Mouse (Mus musculus) adrenal gland, adult 18-20 months (tissue): ENCODE data around the gene Nmral1. TPM values are rescaled to one million over a fixed set of nuclear protein-coding genes. Genes with fewer than 3 reads are reported as not detected.
"Not testable (repeated sequence)": the region's sequence is repeated elsewhere in the genome, so short reads cannot be mapped to it uniquely, and the experiment has no call there.

Experiments used
- DNase-seq, 2 experiments: peaks; one replicate each; pipeline ENCODE4 v3.0.0; 2021 to 2022; ENCODE audit warnings: low spot score in 2 of 2
- long read RNA-seq, 2 experiments: library from polyadenylated mRNA; stranded (forward); transcript quantifications; one replicate each; pipeline ENCODE4 v2.0.0; 2021
- total RNA-seq, 2 experiments: library from RNA; stranded (reverse); gene quantifications; 1 replicate in 1 of 2; 2 replicates in 1 of 2; pipeline ENCODE4 v1.2.3; 2021

The Nmral1 gene
- 1 to 10 TPM; 3.1 to 4.7 TPM for total RNA-seq
- long read RNA-seq, experiment 1 = 0 reads
- long read RNA-seq, experiment 2, transcript Nmral1-204 (5 exons, 2,440 nt) = major isoform, 8 of 8 reads
- long read RNA-seq, experiment 2, partial matches to known transcripts = 0 of 8 reads
- long read RNA-seq, experiment 2, other reads (novel, unspliced or antisense) = 0 of 8 reads

DNA sequence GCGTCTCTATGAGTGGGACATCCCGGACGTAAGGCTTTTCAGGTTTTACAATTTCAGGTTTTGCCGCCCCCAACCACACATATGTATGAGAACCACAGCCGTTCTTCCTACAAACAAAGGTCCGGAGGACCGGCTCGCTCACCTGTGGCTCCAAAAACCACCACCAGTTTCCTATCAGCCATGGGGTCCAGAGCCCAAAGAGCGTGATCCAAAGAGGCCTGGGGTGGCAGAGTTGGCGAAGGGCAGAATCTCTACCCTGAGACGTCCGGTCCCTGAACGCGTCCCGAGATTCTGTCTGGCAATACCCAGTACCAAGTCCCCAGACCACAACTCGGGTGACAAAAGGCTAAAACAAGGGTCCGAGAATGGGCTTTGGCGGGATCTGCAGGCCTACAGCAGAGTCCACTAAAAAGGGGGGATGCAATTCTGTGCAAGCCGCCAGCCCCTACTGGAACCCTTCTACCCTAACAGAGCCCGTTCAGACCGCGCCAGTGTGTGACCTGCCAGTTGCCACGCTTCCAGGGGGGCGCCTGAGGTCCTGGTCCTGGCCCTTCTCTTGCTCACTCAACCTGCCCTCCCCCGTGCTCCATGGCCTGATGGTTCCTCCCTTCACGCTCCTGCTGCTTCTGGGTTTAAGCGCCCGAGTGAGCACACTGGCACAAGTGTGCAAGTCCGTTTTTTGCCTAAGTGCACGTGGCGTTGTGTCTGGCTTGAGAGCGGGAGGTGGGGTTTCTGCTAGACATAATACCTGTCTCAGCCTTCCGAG, at the start of gene Nmral1:
Gene Nmral1 (minus strand): TSS at position 604 of the 766 bp plus-strand sequence.
- peak; percentile 44 to 48 for DNase-seq

DNA sequence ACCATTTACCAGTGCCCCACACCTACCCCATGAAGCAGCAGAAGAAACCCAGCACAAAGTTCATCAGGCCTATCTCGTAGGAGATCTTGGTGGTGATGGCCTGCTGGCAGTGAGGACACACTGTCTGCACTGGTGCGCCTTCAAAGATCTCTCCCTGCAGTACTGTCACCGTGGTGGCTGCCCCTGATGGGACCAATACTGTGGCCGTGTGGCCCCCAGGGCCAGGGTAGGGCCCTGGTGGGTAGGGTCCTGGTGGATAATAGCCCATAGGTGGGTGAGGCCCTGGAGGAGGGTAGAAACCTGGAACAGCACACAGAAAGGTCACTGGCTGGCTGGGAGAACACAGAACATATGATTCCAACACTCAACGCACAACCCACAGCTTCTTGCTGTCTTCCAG, 49.6 kb upstream of the Nmral1 start:
- no peak for DNase-seq

DNA sequence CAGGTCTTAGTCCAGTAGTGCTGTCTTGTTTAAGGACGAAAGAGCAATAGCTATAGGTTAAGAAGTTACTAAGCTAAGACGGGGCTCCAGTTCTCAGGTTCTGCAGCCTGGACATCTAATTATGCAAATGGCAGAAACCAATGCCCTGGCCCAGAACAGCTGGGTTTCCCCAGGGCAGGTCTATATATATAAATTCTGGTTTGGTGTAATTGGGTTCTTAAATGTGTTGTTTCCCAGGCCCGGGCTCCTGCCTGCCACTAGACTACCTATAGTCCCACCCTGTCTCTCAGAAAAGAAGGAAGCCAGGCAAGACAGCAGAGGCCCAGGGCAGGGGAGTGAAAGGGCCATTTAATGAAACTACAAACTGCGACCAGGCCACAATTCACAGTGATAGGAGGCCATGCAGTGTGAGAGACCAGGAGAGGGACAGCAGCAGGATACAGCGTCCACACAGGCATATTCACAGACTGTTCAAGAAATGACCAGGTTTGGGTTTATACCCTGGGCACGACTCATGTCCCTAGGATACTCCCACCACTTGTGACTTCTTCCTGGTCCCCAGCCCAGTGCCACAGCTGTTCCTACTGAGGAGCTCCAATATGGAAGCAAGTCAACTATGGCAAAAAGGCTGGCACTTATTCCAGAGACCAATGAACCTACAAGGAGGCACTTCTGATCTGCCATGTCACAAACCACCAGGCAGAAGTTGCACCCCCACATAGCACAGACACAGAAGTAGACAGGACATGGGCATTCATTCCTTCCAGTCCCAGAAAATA, 48.0 kb upstream of the Nmral1 start:
- DNase-seq = no peak

DNA sequence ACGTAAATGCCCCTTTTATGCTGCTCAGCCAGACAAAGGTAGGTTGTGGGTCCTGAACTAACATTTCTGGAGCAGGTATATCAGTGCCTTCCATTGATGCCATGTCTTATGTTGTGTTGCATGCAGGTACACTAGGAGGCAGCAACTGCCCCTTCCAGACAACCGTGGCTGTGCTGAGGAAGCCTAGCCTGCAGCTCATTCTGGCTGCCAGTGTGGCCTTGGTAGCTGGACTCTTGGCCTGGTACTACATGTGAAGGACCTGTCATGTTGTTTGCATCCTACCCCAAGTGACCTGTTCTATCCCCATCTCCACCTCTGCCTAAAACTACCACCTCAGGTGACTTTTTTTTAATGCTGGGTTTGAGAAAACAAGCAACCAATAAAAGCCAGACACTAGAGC, 46.7 kb upstream of the Nmral1 start:
- DNase-seq = no peak

DNA sequence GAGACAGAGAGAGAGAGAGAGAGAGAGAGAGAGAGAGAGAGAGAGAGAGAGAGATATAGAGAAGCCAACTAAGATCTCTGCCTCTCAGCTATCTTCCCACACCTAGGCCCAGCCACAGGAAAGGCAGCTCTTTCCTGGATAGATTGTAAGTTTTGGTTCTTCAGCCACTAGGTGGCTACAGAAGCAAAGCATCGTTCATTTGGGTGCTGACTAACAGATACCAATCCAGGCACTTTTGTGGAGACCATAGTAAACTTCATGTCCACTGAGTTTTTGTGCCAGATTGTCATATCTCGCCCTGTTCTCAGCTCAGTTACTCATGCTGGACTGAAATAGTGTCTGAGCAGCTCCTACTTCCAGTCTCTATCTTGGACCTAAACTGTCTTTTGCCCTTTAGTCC, 44.1 kb upstream of the Nmral1 start:
- no peak for DNase-seq

DNA sequence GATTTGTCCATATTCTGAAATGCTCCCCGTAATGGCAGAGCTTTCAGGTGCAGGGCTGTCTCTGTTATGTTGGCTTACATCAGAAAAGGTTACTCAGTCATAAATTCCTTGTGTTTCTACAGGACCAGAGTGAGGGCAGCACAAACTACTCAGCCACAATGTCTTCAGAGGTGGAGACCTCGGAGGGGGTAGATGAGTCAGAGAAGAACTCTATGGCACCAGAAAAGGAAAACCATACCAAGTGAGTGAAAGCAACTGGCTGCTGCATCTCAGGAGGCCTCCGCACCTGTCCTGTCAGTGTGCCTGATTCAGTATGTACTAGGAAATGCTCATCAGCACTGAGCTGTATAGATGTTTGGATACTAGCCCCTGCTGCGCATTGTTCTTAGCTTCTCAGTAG, 43.3 kb upstream of the Nmral1 start:
- no peak for DNase-seq

DNA sequence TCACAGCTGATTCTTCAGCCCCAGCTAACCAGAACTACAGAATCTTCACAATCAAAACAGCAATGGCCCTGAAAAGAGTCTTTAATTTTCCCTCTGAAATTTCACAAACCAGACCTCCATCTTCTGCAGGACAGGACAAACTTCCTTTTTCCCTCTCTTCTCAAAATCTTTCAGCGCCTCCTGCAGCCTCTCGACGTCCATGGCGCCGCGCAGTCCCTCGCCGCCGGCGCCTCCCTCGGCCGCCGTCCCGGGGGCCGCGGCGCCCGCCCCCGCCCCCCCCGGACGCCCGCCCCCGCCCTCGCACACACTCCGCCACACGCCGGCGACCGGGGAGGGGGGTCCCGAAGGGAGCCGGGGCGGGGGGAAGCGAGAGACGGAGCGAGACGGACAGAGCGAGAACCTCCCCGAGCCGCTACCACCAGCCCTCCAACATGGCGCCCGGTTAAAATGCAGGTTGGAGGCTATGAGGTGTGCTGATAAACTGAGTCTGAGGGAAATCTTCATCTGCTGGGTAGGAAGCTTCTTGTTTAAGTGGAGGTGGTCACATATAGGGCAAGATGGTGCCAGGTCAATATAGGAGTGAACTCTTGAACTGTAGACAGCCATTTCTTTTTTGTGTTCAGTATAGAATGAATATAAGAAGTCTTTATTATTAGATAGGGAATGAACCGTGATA, 37.6 kb upstream of the Nmral1 start:
- not testable (repeated sequence) for DNase-seq

DNA sequence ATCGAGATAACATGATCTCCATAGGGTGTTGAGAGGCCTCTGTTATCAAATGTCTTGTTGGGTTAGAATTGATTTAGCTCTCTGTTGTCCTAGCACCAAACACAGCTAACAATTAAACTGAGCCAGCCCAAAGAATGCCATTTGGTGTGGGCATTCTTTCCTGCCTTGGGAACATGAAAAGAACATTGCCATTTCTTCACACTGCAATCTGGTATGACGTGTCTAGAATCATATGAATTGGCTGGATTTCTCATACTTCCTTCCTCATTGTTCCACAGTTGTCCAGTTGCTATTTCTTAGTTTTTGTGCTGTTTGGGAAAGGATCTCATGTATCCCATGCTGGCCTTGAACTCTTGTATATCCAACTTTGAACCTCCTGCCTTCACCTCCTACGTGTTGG, 34.9 kb upstream of the Nmral1 start:
- no peak for DNase-seq

DNA sequence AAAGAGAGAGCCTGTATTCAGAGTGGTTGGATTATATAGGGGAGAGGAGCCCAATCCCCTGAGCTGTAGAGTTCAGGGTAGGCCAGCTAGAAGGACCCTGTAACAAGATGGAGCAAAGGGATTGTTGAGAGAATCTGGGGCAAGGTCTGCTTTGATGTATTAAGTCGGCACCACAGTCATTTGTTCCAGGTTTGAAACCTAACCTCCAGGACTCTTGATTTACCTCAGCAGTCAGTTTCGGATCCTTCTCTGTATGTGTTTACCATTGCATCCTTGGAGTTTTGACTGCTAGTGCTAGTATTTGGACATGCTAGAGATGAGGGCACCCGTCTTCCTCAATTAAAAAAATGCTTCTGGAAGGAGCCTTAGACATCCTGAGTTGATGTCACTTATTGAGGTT, 33.0 kb upstream of the Nmral1 start:
- no peak for DNase-seq

DNA sequence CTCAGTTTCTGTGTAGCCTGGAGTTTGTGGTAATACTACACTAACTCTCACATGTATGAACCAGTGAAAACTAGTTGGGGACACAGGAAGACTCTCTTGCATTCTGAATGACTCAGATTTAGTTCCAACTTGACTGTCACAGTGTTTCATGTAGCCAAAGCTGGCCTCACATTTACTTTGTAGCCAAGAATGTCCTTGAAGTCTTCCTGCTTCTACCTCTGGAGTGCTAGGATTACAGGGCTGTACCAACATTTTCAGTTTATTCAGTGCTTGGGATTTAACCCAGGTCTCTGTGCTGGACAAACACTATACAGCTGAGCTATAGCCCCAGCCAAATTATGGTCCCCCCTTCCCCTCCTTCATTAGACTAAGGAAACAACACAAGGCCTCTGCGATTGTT, 23.0 kb upstream of the Nmral1 start:
- DNase-seq = no peak

DNA sequence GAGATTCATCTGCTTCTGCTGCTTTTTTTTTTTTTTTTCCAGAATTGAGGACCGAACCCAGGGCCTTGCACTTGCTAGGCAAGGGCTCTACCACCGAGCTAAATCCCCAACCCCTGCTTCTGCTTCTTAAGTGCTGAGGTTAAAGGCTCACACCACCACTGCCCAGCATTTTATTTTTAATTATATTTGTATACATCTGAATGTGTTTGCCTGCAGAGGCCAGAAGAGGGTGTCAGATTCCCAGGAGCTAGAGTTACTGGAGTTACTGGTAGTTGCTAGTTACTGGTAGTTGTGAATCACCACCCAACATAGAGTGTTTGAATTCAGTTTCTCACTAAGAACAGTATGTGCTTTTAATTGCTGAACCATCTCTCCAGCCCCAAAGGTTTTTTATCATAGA, 20.8 kb upstream of the Nmral1 start:
- no peak for DNase-seq

DNA sequence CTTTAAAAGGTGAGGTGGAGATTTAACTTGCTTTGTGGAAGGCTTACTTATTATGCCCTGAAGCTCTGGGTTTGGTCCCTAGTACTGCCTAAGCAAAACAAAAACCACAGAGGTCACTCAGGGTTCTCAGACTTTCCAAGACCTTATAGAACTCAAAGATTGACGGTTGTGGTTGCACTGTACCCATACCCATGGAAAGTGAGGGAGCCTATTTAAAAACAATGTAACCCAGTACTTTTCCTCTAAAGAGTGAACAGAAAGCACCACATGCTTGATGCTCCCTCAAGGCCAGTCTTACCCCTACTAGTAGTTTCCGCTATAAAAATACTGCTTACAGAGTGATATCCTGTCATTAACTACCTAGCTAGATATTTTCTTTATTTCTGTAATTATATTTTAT, 17.1 kb upstream of the Nmral1 start:
- no peak for DNase-seq

DNA sequence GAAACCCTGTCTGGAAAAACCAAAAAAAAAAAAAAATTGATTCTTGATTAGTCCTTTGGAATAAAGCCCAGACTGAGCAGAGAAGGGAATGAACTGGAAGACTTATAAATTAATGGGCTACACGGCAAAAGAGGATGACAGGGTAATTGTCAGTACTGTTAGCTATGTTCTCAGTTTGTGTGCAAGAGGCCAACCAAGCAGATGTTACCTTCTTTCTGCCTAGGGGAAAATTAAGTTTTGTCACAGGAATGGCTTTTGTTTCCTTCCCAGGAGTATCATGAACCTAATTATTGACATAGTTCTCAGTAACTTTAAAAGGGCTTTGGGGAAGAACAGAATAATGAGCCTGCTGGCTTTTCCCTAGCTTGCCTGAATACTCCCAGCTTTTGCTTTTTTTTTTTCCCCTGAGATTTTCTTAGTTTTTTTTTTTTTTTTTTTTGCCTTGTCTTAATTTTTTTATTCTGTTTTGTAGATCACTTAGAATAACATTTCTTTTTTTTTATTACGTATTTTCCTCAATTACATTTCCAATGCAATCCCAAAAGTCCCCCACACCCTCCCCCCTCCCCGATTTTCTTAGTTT, 11.7 kb upstream of the Nmral1 start:
- DNase-seq = no peak

DNA sequence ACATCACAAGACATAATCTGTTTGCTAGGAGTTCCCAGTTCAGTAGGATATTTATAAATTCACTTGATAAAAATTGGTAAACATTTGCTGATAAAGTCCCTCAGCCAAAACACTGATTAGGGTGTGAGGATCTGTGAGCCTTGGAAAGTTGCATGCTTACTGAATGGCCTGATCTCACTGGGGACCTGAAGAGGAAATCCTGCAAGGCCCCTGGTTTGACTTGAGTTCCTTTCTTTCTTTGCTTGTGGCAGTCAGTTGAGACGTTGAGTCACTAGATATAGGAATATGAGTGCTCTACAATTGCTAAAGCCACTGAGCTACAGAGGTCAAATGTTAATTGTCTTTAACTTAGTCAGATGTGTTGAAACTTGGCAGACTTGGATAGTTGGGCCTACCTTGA, 8.8 kb upstream of the Nmral1 start:
- no peak for DNase-seq

DNA sequence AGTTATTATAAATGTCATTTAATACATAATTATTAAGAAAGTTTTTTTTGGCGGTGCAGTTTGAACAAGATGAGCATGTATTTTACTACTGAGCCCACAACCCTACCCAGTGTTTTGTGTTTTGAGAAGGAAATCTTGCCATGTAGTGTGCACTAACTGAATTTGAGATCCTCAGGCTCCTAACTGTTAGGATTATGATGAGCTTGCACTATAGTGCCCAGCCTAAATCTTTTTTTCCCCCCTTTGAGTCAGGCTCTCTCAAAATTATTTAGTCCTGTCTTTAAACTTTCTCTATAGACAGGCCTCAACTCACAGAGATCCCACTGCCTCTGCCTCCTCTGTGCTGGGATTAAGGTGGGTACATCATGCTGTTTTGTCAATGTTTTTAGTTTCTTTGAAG, 8.4 kb upstream of the Nmral1 start:
- DNase-seq = no peak

DNA sequence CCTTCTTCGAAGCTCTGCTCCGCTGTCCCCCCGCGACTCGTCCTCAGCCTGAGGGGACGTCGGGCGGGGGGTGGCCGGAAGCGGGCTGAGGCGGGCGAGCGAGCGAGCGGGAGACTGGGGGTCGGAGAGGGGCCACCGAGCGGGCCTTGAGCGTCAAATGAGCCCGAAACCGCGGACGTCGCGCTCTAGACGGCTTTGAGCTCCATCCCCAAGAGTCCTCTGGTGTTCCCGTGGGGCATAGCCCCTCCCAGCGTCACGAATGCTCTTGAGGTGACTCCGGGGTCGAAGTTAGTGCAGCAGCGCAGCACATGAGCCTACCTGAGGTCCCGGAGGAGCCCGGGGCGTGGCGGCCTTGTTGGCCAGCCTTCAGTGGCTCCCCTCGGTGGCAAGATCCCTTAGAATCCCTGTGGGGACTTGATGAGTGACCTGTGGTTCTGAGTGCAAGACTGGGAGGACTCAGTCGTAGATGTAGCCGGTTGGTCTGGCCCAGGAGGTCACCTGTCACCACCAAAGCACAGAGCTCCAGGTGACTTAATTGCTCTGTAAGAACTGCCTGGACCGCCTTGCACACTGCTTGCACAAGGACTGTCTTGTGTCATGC, 7.5 kb upstream of the Nmral1 start:
- peak in 1 of 2 experiments; percentile 51 for DNase-seq

DNA sequence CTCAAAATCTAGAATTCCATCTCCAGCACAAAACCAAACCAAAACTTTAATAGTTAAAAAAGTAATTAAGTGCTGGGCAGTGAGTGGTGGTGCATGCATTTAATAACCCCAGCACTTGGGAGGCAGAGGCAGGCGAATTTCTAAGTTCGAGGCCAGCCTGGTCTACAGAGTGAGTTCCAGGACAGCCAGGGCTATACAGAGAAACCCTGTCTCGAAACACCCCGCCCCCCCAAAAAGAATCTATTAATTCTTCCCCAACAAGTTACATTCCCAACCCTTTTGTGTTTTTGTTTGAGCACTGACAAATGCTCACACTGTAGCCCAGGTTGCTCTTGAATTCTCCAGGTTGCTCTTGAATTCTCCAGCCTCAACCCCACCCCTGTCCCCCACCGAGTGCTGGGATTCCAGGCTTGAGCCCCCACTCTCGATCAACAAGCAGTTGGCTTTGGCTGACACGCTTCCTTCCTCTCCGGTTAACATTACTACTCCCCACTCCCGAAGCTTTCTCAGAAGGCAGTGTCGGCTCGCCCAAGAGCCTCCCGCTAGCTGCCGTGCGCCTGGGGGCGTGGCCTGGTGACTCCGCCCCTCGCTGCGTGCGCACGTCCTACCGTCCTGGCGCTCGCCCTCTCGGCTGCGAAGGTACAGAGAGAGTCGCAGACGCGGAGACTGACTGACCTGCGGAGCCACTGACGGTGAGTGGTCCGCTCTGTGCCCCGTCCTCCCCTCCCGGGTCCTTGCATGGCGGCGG, 6.8 kb upstream of the Nmral1 start, which contains the start of gene Hmox2:
Gene Hmox2 (plus strand): TSS at position 582 of the 748 bp plus-strand sequence.
- peak; percentile 97 for DNase-seq

DNA sequence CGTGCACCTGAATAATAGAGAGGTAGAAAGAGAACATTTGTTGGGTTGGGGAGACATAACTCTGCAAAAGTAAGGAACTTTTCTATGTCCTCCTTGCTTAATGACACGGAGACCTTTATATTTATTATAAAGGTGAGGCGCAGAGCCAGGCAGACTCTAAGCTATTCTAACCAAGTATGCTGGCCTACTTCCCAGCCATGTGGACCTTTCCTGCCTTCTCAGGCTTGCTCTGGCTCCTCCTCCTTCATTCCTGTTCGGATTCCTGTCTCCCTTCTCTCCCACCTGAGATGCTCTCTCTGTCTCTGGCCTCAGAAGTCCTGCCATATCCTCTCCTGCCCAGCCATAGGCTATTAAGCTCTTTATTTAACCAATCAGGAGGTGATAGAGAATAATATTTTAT, 6.1 kb upstream of the Nmral1 start:
- DNase-seq = no peak

DNA sequence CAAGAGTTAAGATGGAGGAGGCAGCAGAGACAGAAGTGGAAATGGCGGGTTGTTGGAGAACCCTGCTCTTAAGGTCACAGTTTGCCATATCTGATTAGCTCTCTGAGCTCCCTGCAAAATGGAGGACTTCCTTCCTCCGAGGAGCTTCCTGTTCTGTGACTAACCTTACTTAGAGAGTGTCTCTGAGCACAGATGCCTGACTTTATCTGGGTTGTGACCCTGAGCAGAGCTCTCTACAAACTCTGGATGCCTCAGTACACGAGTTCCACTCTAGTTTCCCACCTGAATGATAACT, 3.7 kb upstream of the Nmral1 start:
- DNase-seq = no peak
